Mouse (Mus musculus): ENCODE results near the gene Syngr2. TPM values are rescaled to one million over a fixed set of nuclear protein-coding genes. Genes with fewer than 3 reads are reported as not detected.
"Not testable (repeated sequence)": the region's sequence is repeated elsewhere in the genome, so short reads cannot be mapped to it uniquely, and the experiment has no call there.

Gene Syngr2
- polyA plus RNA-seq, 1 experiment from 2014 or later, result 173 TPM

GRCm38 (mm10) chr11:117833509-117833908 is 24.0 kb downstream of the Syngr2 start:
- 92% methylated on average over 4 of the region's 6 CpGs for WGBS
- not testable (repeated sequence) for H3K9me3 ChIP-seq (ENCODE audit: control insufficient read depth, low read length); H3K9ac ChIP-seq (ENCODE audit: low read depth, low read length); H3K36me3 ChIP-seq (ENCODE audit: control insufficient read depth, insufficient read depth, low read length); H3K27me3 ChIP-seq (replicated peaks; ENCODE audit: control insufficient read depth, insufficient read depth, low read length); H3K4me3 ChIP-seq (ENCODE audit: low read length); ATAC-seq; H3K4me2 ChIP-seq (ENCODE audit: low read depth, low read length)
- H3K4me1 ChIP-seq (ENCODE audit: control insufficient read depth, insufficient read depth, low read length), result peaks cover 54% of the 10 kb centered on the region
- peak overlapping the region; percentile 84 for H3K27ac ChIP-seq (ENCODE audit: low read length)

- ATAC-seq, result peak; percentile 45
- no peak overlapping the region for H3K4me2 ChIP-seq (ENCODE audit: low read depth, low read length)
- H3K27ac ChIP-seq (ENCODE audit: low read length), result peak overlapping the region; percentile 84
- no peak overlapping the region for H3K4me3 ChIP-seq (ENCODE audit: low read length)
- H3K27me3 ChIP-seq (replicated peaks; ENCODE audit: control insufficient read depth, insufficient read depth, low read length), result no peaks in the 10 kb centered on the region
- no peaks in the 10 kb centered on the region for H3K36me3 ChIP-seq (ENCODE audit: control insufficient read depth, insufficient read depth, low read length)
- H3K4me1 ChIP-seq (ENCODE audit: control insufficient read depth, insufficient read depth, low read length), result peaks cover 48% of the 10 kb centered on the region
- 66% methylated on average over 8 of the region's 8 CpGs for WGBS
- H3K9ac ChIP-seq (ENCODE audit: low read depth, low read length), result no peak overlapping the region
- H3K9me3 ChIP-seq (ENCODE audit: control insufficient read depth, low read length), result no peaks in the 10 kb centered on the region
Observed at GRCm38 (mm10) chr11:117834086-117834485, 24.6 kb downstream of the Syngr2 start.

- Histone ChIP-seq H3K27me3 (replicated peaks; ENCODE audit: control insufficient read depth, insufficient read depth, low read length) (no peaks in the 10 kb centered on the region), H3K4me2 (ENCODE audit: low read depth, low read length) (peak overlapping the region; percentile 23), H3K36me3 (ENCODE audit: control insufficient read depth, insufficient read depth, low read length) (no peaks in the 10 kb centered on the region), H3K27ac (ENCODE audit: low read length) (no peak overlapping the region), H3K9me3 (ENCODE audit: control insufficient read depth, low read length) (no peaks in the 10 kb centered on the region), H3K4me1 (ENCODE audit: control insufficient read depth, insufficient read depth, low read length) (peaks cover 30% of the 10 kb centered on the region), H3K9ac (ENCODE audit: low read depth, low read length) (no peak overlapping the region), H3K4me3 (ENCODE audit: low read length) (no peak overlapping the region)
- no peak for ATAC-seq
- WGBS, result 26% methylated on average over 13 of the region's 13 CpGs
Observed at GRCm38 (mm10) chr11:117836306-117836705, 26.8 kb downstream of the Syngr2 start.

- peak overlapping the region; percentile 80 for H3K27ac ChIP-seq (ENCODE audit: low read length)
- peak; percentile 91 for ATAC-seq
Observed at GRCm38 (mm10) chr11:117838572-117838971, 29.1 kb downstream of the Syngr2 start.

GRCm38 (mm10) chr11:117839021-117839420 is 29.6 kb downstream of the Syngr2 start:
- Histone ChIP-seq H3K4me1 (ENCODE audit: control insufficient read depth, insufficient read depth, low read length) (peaks cover 19% of the 10 kb centered on the region), H3K27ac (ENCODE audit: low read length) (peak overlapping the region; percentile 80), H3K9ac (ENCODE audit: low read depth, low read length) (no peak overlapping the region), H3K4me2 (ENCODE audit: low read depth, low read length) (no peak overlapping the region), H3K36me3 (ENCODE audit: control insufficient read depth, insufficient read depth, low read length) (no peaks in the 10 kb centered on the region), H3K9me3 (ENCODE audit: control insufficient read depth, low read length) (no peaks in the 10 kb centered on the region), H3K4me3 (ENCODE audit: low read length) (no peak overlapping the region), H3K27me3 (replicated peaks; ENCODE audit: control insufficient read depth, insufficient read depth, low read length) (no peaks in the 10 kb centered on the region)
- WGBS, result 78% methylated on average over 1 of the region's 1 CpGs
- ATAC-seq, result no peak; the same call in 1 of the 2 replicates

More at GRCm38 (mm10) chr11:117838572-117838971, 29.1 kb downstream of the Syngr2 start:
- Histone ChIP-seq H3K4me3 (ENCODE audit: low read length) (no peak overlapping the region), H3K36me3 (ENCODE audit: control insufficient read depth, insufficient read depth, low read length) (no peaks in the 10 kb centered on the region), H3K9me3 (ENCODE audit: control insufficient read depth, low read length) (no peaks in the 10 kb centered on the region), H3K9ac (ENCODE audit: low read depth, low read length) (no peak overlapping the region), H3K4me2 (ENCODE audit: low read depth, low read length) (no peak overlapping the region), H3K4me1 (ENCODE audit: control insufficient read depth, insufficient read depth, low read length) (peaks cover 22% of the 10 kb centered on the region), H3K27me3 (replicated peaks; ENCODE audit: control insufficient read depth, insufficient read depth, low read length) (no peaks in the 10 kb centered on the region)
- WGBS, result 43% methylated on average over 2 of the region's 2 CpGs

GRCm38 (mm10) chr11:117840910-117841309 is 31.4 kb downstream of the Syngr2 start:
- Histone ChIP-seq H3K9me3 (ENCODE audit: control insufficient read depth, low read length) (no peaks in the 10 kb centered on the region), H3K4me3 (ENCODE audit: low read length) (no peak overlapping the region), H3K36me3 (ENCODE audit: control insufficient read depth, insufficient read depth, low read length) (no peaks in the 10 kb centered on the region), H3K4me2 (ENCODE audit: low read depth, low read length) (no peak overlapping the region), H3K27ac (ENCODE audit: low read length) (no peak overlapping the region), H3K27me3 (replicated peaks; ENCODE audit: control insufficient read depth, insufficient read depth, low read length) (no peaks in the 10 kb centered on the region), H3K4me1 (ENCODE audit: control insufficient read depth, insufficient read depth, low read length) (peaks cover 12% of the 10 kb centered on the region), H3K9ac (ENCODE audit: low read depth, low read length) (no peak overlapping the region)
- no peak for ATAC-seq
- 31% methylated on average over 1 of the region's 1 CpGs for WGBS

- Histone ChIP-seq H3K4me1 (ENCODE audit: control insufficient read depth, insufficient read depth, low read length) (peaks cover 16% of the 10 kb centered on the region), H3K27ac (ENCODE audit: low read length) (no peak overlapping the region), H3K36me3 (ENCODE audit: control insufficient read depth, insufficient read depth, low read length) (no peaks in the 10 kb centered on the region), H3K27me3 (replicated peaks; ENCODE audit: control insufficient read depth, insufficient read depth, low read length) (no peaks in the 10 kb centered on the region), H3K4me3 (ENCODE audit: low read length) (no peak overlapping the region), H3K9ac (ENCODE audit: low read depth, low read length) (no peak overlapping the region), H3K9me3 (ENCODE audit: control insufficient read depth, low read length) (no peaks in the 10 kb centered on the region), H3K4me2 (ENCODE audit: low read depth, low read length) (no peak overlapping the region)
- WGBS, result 92% methylated on average over 2 of the region's 2 CpGs
- ATAC-seq, result no peak
Observed at GRCm38 (mm10) chr11:117843434-117843833, 34.0 kb downstream of the Syngr2 start.

- Histone ChIP-seq H3K4me1 (ENCODE audit: control insufficient read depth, insufficient read depth, low read length) (peaks cover 16% of the 10 kb centered on the region), H3K27me3 (replicated peaks; ENCODE audit: control insufficient read depth, insufficient read depth, low read length) (no peaks in the 10 kb centered on the region), H3K9ac (ENCODE audit: low read depth, low read length) (0 out of 2 replicates have a peak overlapping the region, but pooled peaks have one; percentile 19), H3K9me3 (ENCODE audit: control insufficient read depth, low read length) (no peaks in the 10 kb centered on the region), H3K27ac (ENCODE audit: low read length) (no peak overlapping the region), H3K4me3 (ENCODE audit: low read length) (no peak overlapping the region), H3K4me2 (ENCODE audit: low read depth, low read length) (no peak overlapping the region), H3K36me3 (ENCODE audit: control insufficient read depth, insufficient read depth, low read length) (no peaks in the 10 kb centered on the region)
- no peak for ATAC-seq
- 58% methylated on average over 2 of the region's 2 CpGs for WGBS
Observed at GRCm38 (mm10) chr11:117844997-117845396, 35.5 kb downstream of the Syngr2 start.

- WGBS, result 82% methylated on average over 2 of the region's 2 CpGs
- H3K36me3 ChIP-seq (ENCODE audit: control insufficient read depth, insufficient read depth, low read length), result no peaks in the 10 kb centered on the region
Observed at GRCm38 (mm10) chr11:117845651-117846050, 36.2 kb downstream of the Syngr2 start.

GRCm38 (mm10) chr11:117846640-117847039 is 37.2 kb downstream of the Syngr2 start:
- peak; percentile 68 for ATAC-seq
- Histone ChIP-seq H3K4me3 (ENCODE audit: low read length) (no peak overlapping the region), H3K36me3 (ENCODE audit: control insufficient read depth, insufficient read depth, low read length) (0 out of 2 replicates have a peak, but pooled peaks cover 1% of the 10 kb centered on the region), H3K9me3 (ENCODE audit: control insufficient read depth, low read length) (no peaks in the 10 kb centered on the region), H3K9ac (ENCODE audit: low read depth, low read length) (no peak overlapping the region), H3K27ac (ENCODE audit: low read length) (0 out of 2 replicates have a peak overlapping the region, but pooled peaks have one; percentile 31), H3K4me2 (ENCODE audit: low read depth, low read length) (no peak overlapping the region), H3K27me3 (replicated peaks; ENCODE audit: control insufficient read depth, insufficient read depth, low read length) (no peaks in the 10 kb centered on the region), H3K4me1 (ENCODE audit: control insufficient read depth, insufficient read depth, low read length) (peaks cover 25% of the 10 kb centered on the region)
- 43% methylated on average over 5 of the region's 5 CpGs for WGBS

More at GRCm38 (mm10) chr11:117845651-117846050, 36.2 kb downstream of the Syngr2 start:
- no peak overlapping the region for H3K27ac ChIP-seq (ENCODE audit: low read length)
- H3K9ac ChIP-seq (ENCODE audit: low read depth, low read length), result no peak overlapping the region
- H3K4me2 ChIP-seq (ENCODE audit: low read depth, low read length), result no peak overlapping the region
- peaks cover 20% of the 10 kb centered on the region for H3K4me1 ChIP-seq (ENCODE audit: control insufficient read depth, insufficient read depth, low read length)
- H3K9me3 ChIP-seq (ENCODE audit: control insufficient read depth, low read length), result no peaks in the 10 kb centered on the region
- no peak overlapping the region for H3K4me3 ChIP-seq (ENCODE audit: low read length)
- no peaks in the 10 kb centered on the region for H3K27me3 ChIP-seq (replicated peaks; ENCODE audit: control insufficient read depth, insufficient read depth, low read length)
- ATAC-seq, result no peak

All from intestine, embryonic 16.5 days (tissue).